Mouse (Mus musculus): ENCODE results near the gene Atp5g1. TPM values are rescaled to one million over a fixed set of nuclear protein-coding genes. Genes with fewer than 3 reads are reported as not detected.
A peak's percentile ranks its signal among the peaks of the same experiment; 100 is the strongest.

The Atp5g1 gene
- total RNA-seq, 4 experiments from 2014 or later: 354 to 394 (median 374) TPM

DNA sequence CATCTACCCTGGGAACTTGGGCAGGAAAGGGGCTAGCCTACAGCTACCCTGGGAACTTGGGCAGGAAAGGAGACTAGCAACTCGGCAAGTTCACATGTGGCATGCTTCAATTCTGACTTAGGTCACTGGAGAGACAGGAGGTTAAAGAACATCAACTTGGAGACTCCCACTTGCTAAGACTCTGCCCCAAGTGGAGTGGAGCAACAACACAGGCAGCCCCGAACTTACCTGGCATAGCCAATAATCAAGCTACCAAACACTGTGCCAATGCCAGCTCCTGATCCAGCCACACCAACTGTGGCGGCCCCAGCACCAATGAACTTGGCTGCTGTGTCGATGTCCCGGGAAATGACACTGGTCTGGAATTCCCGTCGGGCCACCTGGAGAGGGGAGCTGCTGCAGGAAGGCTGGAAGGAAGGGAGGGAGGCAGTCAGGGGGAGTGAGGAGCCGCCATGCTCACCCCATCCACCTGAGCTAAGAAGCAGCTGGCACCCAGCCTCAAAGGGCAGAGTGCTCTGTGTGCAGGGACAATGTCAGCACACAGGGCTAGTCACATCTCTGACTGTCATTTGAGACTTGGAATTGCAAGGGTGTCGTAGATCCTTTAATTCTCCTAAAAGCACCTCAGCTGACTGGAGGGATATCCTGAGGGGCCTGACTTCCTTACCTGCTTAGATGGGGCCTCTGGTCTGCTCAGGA lies 2.0 kb downstream of the Atp5g1 start:
- no peak for DNase-seq (ENCODE audit: low spot score in 2 of 2)

GRCm38 (mm10) chr11:96071013-96071412 lies 4.5 kb downstream of the Atp5g1 start:
- DNase-seq (ENCODE audit: low spot score in 2 of 2): no peak

GRCm38 (mm10) chr11:96070353-96070752 lies 5.1 kb downstream of the Atp5g1 start:
- DNase-seq (ENCODE audit: low spot score in 2 of 2): no peak

- no peak for DNase-seq (ENCODE audit: low spot score in 2 of 2)
Observed at GRCm38 (mm10) chr11:96068231-96068630, 7.2 kb downstream of the Atp5g1 start.

GRCm38 (mm10) chr11:96065215-96065911 lies 10.1 kb downstream of the Atp5g1 start, which contains the start of gene Ube2z:
Gene Ube2z, minus strand, starts transcription at chr11:96065388.
- DNase-seq (ENCODE audit: low spot score in 2 of 2): peak; percentile 92 to 95

- DNase-seq (ENCODE audit: low spot score in 2 of 2): no peak
Observed at GRCm38 (mm10) chr11:96064521-96065214, 10.8 kb downstream of the Atp5g1 start.

DNA sequence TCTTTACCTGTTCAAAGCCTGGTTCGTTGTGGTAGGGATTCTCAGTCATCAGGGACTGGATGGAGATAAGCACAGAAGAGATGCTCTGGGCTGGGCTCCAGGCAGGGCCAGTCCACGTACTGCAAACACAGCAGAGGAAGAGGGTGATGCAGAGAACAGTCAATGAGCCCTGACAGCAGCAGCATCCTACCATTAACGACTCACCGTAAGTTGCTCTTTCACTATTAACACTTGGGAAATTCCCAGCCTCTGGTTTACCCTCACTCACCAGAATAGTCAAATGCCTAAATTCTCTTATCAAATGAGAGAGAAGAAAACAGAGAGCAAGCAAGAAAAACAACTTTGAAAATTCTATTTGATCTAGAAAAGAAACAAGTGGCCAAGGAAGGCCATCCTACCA lies 17.2 kb downstream of the Atp5g1 start:
- no peak for DNase-seq (ENCODE audit: low spot score in 2 of 2)

GRCm38 (mm10) chr11:96050854-96051253 lies 24.6 kb downstream of the Atp5g1 start:
- no peak for DNase-seq (ENCODE audit: low spot score in 2 of 2)

GRCm38 (mm10) chr11:96049939-96050338 lies 25.5 kb downstream of the Atp5g1 start:
- DNase-seq (ENCODE audit: low spot score in 2 of 2): no peak

DNA sequence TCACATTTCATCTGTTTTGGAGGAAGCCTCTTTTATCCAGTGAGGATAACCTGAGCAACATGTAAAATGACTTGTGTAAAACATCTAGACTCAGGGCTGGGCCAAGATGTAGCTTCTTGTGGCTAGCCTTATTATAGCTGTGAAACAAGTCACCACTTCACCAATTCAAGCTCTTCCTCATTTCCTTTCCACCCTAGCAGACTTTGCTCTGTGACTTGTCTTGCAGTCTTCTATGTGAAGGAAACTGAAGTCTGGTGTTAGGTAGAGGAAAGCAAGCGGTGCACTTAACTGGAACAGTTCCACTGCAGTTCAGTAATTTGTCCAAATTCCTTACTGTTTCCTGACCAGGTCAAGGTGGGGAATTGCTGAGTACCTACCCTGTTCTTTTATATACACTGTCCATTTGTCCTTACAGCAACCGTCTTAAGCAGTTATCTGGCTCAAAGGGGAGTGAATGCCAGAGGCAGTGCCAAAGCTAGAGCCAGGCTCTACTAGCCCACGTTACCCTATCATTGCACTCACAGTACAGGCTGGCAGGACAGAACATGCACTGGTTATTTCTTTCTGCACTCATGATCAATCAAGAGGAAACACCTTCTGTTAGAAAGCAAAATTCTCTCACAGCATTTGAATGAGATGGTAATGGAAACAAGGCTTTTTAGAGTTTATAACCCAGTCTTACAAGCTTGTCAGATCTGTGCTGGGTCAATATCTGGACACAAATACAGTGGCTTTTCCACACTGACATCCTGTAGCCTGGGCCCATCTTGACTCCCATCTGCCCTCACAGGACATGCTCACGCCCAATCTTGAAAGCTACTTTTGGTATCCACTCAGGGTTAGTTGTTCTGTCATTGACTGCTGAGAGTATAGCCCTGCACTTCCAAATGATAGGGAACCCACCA lies 27.7 kb downstream of the Atp5g1 start:
- no peak for DNase-seq (ENCODE audit: low spot score in 2 of 2)

- no peak for DNase-seq (ENCODE audit: low spot score in 2 of 2)
Observed at GRCm38 (mm10) chr11:96046793-96047192, 28.7 kb downstream of the Atp5g1 start.

- no peak for DNase-seq (ENCODE audit: low spot score in 2 of 2)
Observed at GRCm38 (mm10) chr11:96046028-96046427, 29.4 kb downstream of the Atp5g1 start.

GRCm38 (mm10) chr11:96044803-96045567 lies 30.5 kb downstream of the Atp5g1 start:
- DNase-seq (ENCODE audit: low spot score in 2 of 2): no peak

- DNase-seq (ENCODE audit: low spot score in 2 of 2): no peak
Observed at GRCm38 (mm10) chr11:96038560-96038959, 36.9 kb downstream of the Atp5g1 start.

DNA sequence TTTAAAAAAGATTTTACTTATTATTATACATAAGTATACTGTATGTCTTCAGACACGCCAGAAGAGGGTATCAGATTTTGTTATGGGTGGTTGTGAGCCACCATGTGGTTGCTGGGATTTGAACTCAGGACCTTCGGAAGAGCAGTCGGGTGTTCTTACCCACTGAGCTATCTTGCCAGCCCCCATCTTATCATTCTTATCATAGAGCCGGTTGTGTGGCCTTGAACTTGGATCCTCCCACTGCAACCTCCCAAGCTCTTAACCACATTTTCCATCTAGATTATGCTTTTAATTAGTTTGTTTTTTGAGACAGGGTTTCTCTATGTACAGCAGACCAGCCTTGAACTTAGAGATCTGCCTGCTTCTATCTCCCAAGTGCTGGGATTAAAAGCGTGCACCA lies 38.0 kb downstream of the Atp5g1 start:
- no peak for DNase-seq (ENCODE audit: low spot score in 2 of 2)

GRCm38 (mm10) chr11:96035133-96035532 lies 40.3 kb downstream of the Atp5g1 start:
- DNase-seq (ENCODE audit: low spot score in 2 of 2): peak in 1 of 2 experiments; percentile 25

- peak; percentile 90 to 97 for DNase-seq (ENCODE audit: low spot score in 2 of 2)
Observed at GRCm38 (mm10) chr11:96034596-96035052, 40.8 kb downstream of the Atp5g1 start, which contains the start of gene Snf8. Gene Snf8, plus strand, starts transcription at chr11:96034885.

- no peak for DNase-seq (ENCODE audit: low spot score in 2 of 2)
Observed at GRCm38 (mm10) chr11:96034116-96034515, 41.4 kb downstream of the Atp5g1 start.

GRCm38 (mm10) chr11:96033264-96033663 lies 42.2 kb downstream of the Atp5g1 start:
- no peak for DNase-seq (ENCODE audit: low spot score in 2 of 2)

- DNase-seq (ENCODE audit: low spot score in 2 of 2): no peak
Observed at GRCm38 (mm10) chr11:96031701-96032100, 43.8 kb downstream of the Atp5g1 start.
